Mouse (Mus musculus): ENCODE measurements at regions not wholly inside any gene's neighbourhood (a gene's known extent, or its start where the extent isn't known, plus 50 kb on each side); places are given as distances from the start of the nearest gene placed in this dataset.
"Not testable (repeated sequence)": the region's sequence is repeated elsewhere in the genome, so short reads cannot be mapped to it uniquely, and the experiment has no call there.

GRCm38 (mm10) chr13:111860931-111861330 lies 52.1 kb upstream of the Map3k1 start:
- no peak for DNase-seq (ENCODE audit: low spot score in 2 of 2)

- no peak for DNase-seq (ENCODE audit: low spot score in 2 of 2)
Observed at GRCm38 (mm10) chr13:111862316-111862715, 53.5 kb upstream of the Map3k1 start.

DNA sequence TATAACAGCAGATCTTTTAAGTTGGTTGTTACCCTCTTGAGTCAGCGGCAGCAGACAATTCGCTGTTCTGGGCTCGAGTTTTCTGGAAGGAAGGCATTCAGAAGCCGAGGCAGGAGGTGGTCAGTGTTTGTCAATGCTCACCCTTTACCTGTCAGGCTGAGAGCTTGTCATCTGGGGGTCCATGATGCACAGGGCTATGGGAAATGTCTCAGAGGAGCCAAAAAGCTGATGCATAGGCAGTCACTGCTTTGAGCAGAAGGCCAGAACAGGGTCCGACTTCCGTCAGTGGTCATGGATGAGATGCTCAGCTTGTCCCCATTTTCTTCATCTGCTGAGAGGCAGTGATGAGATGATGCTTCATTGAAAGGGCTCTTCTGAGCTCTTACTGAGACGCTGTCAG lies 57.2 kb upstream of the Map3k1 start:
- DNase-seq (ENCODE audit: low spot score in 2 of 2), result no peak

DNA sequence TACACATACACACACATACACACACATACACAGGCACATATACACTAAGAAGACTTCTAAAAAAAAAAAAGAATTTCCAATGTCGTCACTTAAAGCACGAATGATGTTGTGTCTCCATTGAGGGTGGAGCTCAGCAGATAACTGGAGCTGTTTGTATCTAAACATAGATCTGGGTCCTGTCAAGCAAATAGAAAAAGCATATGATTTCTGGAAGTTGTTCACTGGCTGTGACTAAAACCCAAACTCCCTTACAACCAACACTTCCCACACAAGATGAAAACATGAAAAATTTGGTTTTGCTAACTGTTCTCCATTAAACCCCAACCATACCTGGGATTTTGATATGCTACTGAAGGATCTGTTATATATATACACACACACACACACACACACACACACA lies 58.5 kb upstream of the Map3k1 start:
- no peak for DNase-seq (ENCODE audit: low spot score in 2 of 2)

GRCm38 (mm10) chr13:111867763-111868725 lies 59.3 kb upstream of the Map3k1 start:
- peak; percentile 10 to 44 for DNase-seq (ENCODE audit: low spot score in 2 of 2)

- no peak for DNase-seq (ENCODE audit: low spot score in 2 of 2)
Observed at GRCm38 (mm10) chr13:111868947-111869346, 60.2 kb upstream of the Map3k1 start.

DNA sequence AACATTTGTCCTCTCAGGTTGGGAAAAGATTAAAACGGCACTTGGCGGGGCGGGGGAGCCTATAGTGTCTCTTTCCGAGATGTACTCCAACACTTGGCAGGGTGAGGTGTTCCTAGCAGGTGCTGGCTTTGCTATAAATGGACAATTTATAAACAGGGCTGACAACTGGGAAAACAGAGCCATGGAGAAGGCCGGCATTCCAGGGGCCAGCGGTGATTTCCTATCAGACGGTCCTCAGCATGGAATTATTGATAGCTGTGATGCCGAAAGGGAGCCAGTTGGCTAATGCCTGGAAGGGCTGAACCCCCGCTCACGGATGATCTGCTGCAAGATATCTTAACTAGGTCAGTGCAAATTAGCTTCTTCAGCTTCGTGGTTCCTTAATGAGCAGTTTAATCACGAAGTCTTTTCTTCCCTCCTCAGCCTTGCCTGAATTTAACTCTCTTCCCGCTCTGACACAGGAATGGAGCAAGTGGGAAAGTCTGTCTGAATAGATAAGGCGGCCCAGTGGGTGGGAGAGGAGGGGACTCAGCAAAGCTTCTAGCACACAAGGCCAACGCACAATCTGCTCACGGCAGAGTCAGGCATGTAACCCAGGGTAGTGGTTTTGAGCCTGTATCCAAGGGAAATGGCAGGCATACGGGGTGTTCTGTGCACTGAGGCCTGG lies 61.1 kb upstream of the Map3k1 start:
- DNase-seq (ENCODE audit: low spot score in 2 of 2), result no peak

- no peak for DNase-seq (ENCODE audit: low spot score in 2 of 2)
Observed at GRCm38 (mm10) chr13:111870505-111870904, 61.7 kb upstream of the Map3k1 start.

- DNase-seq (ENCODE audit: low spot score in 2 of 2), result no peak
Observed at GRCm38 (mm10) chr13:111871672-111872410, 63.0 kb upstream of the Map3k1 start.

DNA sequence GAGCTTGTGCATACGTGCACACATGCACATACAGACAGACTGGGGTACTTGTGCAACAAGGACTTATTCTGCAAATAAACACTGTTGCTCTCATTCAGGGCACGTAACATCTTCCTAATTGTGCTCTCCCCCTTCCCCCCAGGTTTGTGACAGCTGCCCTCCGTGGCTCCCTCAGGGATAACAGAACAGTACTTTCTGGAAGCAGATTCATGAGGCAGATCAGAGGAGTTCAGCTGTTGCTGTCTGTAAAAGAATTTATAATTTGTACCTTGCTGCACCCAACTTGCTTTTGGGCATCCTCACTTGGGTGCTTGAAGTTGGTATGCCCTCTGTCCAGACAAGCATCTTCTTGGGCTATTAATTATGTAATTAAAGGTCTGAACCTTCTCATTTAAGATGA lies 65.5 kb upstream of the Map3k1 start:
- no peak for DNase-seq (ENCODE audit: low spot score in 2 of 2)

- no peak for DNase-seq (ENCODE audit: low spot score in 2 of 2)
Observed at GRCm38 (mm10) chr13:111876404-111876803, 67.6 kb upstream of the Map3k1 start.

DNA sequence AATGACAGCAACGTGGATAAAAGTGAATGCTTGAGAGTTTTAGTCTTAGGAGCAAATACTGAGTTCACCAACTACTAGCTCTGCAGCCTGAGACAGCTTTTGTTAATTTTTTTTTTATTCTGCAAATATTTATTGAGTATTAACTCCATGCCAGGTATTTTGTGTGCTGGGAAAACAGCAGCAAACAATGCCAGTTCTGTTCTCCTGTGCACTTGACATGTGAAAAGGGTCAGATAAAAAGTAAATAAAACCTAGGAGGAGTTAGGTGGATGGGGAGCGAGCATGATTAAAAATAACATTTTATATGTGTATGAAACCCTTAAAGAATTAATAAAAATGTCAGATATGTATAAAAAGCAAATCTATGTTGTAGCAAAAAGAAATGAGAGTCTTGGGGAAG lies 68.1 kb upstream of the Map3k1 start:
- no peak for DNase-seq (ENCODE audit: low spot score in 2 of 2)

- DNase-seq (ENCODE audit: low spot score in 2 of 2), result not testable (repeated sequence)
Observed at GRCm38 (mm10) chr13:111883768-111884566, 75.2 kb upstream of the Map3k1 start.

GRCm38 (mm10) chr13:111890792-111891191 lies 82.0 kb upstream of the Map3k1 start:
- no peak for DNase-seq (ENCODE audit: low spot score in 2 of 2)

GRCm38 (mm10) chr13:111892141-111892540 lies 83.3 kb upstream of the Map3k1 start:
- no peak for DNase-seq (ENCODE audit: low spot score in 2 of 2)

DNA sequence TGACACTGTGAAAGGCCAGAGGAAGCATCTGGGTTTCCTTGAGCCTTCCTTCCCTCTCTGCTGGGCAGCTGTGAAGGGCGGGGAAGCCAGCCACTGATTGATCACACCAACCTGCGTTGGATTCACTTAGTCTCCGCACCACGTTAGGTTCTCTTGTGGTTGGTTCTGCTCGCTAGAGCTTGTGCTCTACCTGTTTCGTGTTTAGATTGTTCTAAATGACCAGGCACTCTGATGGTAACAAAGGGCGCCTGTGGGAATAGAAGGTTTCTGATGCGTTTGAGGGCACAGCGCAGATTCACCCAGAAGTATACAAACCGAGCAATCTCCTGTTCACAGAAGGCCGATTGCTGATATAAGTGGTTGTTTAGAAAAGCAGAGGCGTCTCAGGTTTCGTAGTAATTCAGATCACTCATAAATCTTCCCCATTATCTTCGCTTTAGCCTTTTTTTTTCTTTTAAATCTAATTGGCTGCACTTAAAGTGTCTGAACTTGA lies 84.5 kb upstream of the Map3k1 start:
- no peak for DNase-seq (ENCODE audit: low spot score in 2 of 2)

- peak; percentile 57 to 64 for DNase-seq (ENCODE audit: low spot score in 2 of 2)
Observed at GRCm38 (mm10) chr13:111894804-111895478, 86.1 kb upstream of the Map3k1 start.

DNA sequence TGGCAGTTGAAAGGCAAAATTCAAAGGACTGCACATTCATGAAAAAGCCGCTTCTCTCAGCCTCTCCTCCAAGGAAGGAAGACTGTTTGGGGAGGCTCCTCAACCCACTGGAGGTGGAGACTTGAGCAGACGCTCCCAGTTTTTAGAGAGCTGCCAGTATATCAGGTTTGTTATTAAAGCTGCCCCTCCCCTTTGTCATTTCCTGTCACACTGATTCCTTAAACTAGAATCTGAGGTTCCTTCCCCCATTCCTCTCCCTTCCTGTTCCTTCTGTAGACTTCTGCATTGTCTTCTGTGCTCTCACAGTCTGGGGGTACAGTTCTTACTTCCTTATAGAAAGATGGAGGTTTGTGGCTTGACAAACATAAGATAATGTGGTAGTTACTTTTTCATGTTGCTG lies 87.5 kb upstream of the Map3k1 start:
- DNase-seq (ENCODE audit: low spot score in 2 of 2), result peak in 1 of 2 experiments; percentile 4

GRCm38 (mm10) chr13:111903361-111903760 lies 94.6 kb upstream of the Map3k1 start:
- DNase-seq (ENCODE audit: low spot score in 2 of 2), result no peak

GRCm38 (mm10) chr13:111903931-111904330 lies 95.1 kb upstream of the Map3k1 start:
- DNase-seq (ENCODE audit: low spot score in 2 of 2), result no peak

Data from urinary bladder, postnatal 36 days (tissue).